Mouse (Mus musculus): ENCODE results near the gene Gfral.
A peak's percentile ranks its signal among the peaks of the same experiment; 100 is the strongest.

Gfral gene

DNA sequence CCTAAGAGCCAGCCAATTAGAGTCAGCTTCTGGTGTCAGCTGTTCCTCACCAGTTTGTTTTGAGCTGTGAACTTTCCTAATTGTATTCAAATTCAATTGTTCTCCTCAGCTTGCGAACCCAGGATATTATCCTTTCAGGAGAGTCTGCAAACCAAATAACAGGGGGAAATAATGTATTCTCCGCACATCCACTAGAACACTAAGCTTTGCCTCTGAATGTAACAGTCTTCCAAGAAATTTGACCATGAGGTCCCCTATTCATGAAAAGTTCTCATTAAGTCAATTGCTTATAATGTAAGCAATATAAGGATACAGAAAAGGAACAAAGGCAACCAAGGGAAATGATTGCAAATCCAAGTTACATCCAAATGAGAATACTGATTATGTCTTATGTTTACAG lies at the start of gene Gfral:
Gene Gfral (minus strand): TSS at position 101 of the 400 bp plus-strand sequence.
- no peak for DNase-seq

DNA sequence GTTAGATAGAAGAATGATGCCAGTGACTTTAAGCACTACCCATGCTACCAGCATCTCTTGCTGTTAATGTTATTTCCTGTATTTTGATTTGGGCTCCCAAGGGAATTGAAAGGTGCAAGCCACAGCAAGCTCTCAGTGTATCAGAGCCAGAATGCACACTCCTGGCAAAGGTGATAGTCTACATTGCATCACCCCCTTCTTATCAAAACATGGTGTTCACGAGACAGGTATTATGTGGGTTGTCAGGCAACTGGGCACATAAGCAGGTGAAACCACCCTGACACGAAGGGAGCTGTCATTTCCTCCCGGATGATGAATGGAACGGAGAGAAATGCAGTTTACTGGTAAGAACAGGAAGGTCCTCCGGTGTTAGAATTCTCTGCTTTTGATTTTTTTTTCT lies 44.3 kb upstream of the Gfral start:
- DNase-seq = no peak

DNA sequence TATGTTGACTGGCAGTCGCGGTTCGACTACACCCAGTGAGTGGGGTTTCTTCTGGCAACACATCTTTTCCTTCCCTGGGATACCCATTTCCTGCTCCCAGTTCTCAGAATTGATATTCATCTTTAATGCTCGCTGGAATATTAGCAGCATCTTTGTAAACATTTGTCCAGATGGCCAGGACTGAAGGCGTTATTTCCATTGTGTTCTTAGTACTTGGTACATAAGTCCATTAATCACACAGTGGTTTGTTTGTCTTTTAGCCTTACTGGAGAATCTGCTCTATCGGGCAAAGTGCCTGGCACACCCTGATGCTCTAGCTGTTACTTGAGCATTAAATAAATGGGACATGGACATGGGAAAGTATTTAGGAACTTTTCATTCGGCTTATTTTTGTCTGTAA lies 39.1 kb upstream of the Gfral start:
- DNase-seq = peak in 1 of 2 experiments; percentile 17

DNA sequence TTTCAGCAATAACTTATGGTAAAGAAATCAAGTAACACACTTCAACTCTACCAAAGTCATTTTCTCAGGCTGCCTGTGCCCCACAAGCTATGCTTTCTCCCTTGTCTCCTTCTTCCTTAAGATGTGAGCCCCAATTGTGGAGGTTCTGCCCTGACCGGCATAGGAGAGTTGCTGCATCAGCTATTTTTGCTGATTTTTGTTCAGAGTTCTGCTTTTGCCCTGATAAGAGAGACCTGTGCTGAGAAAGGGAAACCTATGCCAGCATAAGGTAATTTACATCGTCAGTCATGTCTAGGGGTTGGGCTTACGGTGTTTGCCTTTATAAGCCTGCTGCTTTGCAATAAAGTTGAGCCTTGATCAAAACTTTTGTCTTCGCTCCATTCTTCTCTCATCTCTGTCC lies 38.7 kb upstream of the Gfral start:
- DNase-seq = no peak

DNA sequence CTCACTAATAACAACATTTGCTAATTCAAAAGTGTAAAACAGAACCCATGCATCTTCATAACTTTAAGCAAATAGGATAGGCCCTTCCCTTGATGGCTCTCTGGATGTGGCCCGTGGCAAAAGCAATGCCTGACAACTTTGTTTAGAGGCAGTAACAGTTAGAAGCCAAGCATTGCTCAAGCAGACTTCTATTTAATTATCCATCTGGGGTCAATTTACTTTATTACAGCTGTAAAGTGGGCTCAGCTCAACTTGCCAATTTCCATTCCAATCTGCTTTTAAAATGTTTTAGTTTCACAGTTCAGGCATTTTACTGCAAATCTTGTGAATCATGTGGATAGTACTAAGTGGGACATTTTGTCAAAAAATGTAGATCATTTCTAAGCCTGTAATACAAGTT lies 28.9 kb upstream of the Gfral start:
- DNase-seq = no peak

DNA sequence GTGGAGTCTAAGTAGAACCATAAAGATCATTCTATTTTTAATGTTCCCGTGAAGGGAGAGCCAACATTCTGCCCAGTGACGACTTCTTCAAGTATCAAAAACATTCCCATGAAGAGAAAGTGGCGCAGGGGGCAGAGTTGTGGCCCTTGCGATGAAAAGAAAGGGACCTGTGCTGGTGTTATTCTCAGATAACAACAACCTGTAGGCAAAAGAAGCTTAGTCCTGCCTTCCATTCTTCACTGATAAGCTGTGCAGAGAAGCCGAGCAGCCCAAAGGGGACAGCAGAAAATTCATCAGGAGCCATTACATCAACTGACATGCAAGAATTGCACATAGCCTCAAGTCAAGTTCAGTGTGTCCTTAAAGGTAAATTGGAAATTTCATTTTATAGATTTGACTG lies 24.5 kb upstream of the Gfral start:
- no peak for DNase-seq

DNA sequence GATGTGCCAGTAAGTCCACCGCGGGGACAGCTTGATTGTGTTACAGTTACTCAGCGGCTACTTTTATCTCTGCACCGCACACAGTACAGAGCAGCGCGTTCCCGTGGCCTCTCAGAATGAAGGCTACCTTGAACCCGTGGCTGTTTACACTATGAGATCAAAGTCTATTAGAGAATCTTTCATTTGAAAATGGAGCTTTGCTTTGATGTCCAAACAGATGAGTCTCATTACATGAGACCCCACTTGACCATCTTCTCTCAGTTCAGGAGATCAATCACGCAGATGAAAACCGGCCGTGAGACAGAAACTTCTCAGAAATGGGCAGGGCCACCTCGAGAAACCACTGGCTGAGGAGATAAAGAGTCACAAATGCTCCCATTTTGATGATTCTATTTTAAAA lies 23.8 kb upstream of the Gfral start:
- DNase-seq = no peak

DNA sequence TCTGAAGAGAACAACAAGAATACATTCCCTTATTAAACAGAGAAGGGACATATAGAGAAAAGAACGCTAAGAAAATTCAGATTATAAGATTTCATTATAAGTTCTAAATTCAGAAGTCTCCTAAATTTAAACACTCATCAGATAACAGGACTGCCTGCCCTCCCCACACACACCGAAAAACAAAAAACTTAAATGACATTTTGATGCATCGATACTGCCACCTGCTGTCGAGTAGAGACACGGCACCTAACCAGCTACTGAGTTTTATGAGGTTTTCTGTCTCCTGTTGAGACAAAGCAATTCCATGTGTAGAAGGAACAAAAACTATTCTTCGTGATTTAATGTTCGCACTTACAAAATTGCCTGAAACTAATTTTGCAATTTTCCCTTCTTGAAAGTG lies 23.2 kb upstream of the Gfral start:
- DNase-seq = peak; percentile 42 to 74

DNA sequence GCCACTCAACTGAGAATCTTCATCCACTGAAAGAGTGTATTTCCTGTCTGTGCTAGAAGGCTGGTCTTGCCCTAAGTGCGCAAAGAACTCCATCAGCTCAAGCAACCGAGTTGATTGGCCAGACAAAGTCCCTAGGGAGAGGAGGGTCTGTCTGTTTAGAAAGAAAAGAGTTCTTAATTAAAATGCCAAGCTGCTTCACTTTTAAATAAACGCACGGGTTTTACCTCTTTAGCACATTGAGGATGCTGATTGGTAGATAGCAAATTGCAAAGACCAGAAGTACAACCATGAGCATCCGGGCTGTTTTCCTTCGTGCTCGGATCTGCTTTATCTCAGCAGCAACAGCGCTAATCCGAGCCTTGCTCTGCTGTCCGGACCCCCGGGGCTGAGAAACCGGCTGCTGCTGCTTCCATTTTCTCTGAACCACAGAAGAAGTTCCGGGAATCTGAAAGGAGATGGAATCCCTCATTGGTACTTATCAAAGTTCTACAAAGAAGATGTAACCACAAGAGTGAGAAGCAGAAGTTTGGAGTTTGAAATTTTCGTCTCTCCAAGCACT lies 22.6 kb upstream of the Gfral start:
- DNase-seq = peak in 1 of 2 experiments; percentile 25

DNA sequence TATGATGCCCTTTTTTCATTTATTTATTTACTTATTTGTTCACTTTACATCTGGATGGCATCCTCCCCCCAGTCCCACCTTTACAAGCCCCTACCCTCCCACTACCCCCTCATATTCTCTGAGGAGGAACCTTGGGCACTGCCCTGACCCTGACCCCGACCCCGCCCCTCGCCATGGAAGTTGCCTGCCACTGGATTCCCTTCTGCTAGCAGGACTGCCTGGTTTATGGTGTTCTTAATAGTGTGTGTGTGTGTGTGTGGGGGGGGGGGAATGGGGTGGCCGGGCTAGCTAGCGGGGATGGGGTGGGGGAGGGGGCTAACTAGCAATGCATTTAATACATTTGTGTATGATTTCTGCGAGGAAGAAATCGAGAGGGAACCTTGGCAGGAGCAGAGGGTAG lies 21.4 kb upstream of the Gfral start:
- no peak for DNase-seq

DNA sequence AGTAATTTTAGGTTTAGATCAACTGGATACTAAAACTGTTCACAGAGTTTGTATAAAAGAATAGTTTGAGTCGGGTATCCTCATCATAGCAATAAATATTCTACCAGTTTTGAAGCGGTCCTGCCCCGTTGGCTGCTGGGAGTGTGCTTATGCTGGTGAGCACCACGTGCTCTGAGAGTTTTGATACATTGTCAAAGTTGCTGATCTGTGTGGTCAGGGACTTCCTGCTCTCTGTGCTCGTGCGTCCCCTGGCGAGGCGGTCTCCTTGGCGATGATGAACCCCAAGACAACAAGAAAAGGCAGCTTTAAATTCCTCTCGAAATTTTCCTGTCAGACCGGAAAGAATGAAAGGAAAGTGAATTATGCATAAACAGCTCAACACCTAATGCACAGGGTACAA lies 16.9 kb upstream of the Gfral start:
- peak in 1 of 2 experiments; percentile 35 for DNase-seq

DNA sequence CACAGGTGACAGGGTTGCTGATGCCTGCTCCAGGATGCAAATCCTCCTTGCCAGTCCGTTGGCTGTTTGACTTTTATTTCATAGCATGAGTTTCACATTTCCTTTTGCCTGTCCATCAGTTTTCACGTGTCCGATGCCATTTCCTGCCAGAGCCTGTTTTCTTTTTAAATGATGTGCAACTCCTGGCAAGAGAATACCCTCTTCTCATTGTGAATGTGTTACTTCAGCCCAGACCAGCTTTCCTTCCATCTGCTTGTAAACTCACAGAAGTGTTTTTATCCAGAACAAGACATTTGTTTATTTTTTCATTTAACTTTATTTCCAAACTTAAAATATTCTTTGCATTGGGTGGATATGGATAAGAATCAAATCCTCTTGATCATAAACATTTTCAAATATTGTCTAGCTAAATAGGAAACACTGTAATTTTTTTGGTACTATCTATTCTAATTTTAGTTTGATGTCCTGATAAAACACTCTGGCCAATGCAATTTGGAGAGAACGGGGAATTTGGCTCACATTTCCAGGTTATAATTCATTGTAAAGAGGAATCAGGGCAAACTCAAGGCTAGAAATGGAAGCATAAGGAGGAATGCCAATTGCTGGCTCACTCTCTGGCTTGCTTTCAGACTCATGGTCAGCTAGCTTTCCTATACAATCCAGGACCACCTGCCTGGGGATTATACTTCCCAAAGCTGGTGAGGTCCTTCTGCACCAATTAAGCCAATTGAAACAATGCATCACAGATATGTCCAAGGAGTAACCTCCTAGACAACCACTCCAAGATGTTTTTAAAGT lies 3.9 kb upstream of the Gfral start:
- no peak for DNase-seq

DNA sequence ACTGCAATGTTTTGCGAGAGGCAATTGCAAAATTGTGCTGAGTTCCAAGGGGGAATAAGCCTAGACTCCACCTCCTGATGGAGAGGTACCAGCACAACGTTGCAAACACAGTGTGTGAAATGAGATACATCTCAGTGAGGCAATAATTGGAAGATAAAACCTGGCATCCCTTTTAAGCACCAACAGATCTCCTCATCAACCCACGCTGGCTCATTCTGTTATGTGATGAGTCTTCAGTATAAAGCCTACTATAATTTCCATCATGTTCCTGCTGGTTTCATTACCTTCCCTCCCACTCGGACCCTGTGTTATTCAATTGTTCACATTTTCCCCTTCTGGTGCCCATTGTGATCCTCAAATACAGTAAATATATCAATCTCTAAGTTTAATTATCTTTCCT lies 1.2 kb upstream of the Gfral start:
- no peak for DNase-seq

DNA sequence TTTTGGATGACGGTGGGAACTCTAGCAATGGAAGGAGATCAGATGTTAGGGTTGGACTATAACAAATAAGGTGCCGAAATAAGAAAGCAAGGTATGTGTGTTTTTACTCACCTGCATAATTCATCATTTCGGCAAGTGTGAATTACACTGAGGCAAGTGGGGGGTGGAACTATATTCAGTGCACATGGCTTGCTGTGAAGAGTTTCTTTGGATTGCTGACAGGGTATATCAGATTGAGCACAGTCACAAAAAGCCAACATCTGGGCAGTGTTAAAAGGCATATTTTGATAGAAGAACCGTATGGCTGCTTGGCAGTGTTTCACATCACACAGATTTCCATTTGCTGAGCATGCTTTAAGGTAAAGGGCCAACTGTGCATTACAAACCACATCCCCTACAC lies 16.5 kb downstream of the Gfral start:
- DNase-seq = no peak

DNA sequence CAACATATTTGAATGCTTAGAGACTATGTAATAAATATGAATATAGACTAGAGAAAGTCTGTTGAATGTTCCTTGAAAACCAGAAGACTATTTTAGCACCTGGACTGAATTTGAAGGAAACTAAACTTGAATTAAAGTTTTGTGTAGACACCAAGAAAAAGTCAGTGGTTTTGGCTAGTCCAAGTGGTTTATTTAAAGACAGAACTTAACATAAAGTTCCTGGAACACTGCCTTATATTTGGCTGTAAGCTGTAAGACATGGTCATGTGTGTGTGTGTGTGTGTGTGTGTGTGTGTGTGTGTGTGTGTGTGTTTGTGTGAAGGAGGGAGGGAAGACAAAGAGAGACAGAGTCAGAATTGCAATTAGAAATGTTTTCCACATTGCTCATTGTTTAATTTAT lies 34.2 kb downstream of the Gfral start:
- no peak for DNase-seq

DNA sequence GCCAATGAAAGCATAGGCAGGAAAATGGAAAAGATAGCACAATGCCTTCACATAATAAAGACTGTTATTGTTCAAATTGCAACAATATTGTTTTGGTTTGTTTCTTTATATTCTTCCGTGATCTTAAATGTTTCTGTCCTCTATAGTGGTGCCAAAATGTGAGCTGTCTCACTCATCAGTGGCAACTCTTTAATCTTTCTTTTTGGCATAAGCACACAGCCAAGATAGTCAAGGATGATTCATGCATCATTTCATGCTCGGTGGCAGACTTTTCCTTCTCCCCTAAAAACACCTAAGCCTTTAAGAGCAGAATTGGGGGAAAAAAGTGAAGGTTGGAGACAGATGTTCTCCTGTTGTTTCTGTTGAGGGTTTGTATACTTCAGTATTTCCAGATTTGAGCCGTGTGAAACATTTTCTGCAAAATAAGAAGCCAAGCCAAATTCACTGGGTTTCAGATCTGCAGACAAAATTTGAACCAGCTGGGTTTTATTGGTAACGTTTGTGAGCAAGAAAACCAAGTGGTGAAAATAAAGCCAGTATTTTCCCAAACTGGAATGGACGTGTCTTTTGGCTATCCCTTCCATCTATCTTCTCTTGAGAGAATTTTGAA lies 40.7 kb downstream of the Gfral start:
- DNase-seq = no peak

DNA sequence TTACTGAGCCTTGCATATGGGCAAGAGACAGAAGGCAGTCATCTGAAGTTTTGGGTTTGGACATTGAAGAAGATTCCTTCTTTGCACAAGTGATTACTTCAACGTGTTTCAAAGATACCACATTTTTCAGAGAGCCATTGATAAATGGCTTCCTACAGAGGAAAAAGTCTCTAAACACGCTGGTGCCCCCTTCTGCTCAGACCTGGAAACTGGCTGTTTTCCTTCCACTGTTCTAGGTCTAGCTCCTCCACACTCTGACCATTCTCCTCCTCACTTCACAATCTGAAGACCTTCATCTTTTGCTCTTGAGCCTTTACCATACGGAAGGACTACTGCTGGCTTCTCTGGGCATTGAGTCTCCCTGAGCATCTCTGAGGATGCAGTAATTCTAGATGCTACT lies 45.1 kb downstream of the Gfral start:
- DNase-seq = peak in 1 of 2 experiments; percentile 9

DNA sequence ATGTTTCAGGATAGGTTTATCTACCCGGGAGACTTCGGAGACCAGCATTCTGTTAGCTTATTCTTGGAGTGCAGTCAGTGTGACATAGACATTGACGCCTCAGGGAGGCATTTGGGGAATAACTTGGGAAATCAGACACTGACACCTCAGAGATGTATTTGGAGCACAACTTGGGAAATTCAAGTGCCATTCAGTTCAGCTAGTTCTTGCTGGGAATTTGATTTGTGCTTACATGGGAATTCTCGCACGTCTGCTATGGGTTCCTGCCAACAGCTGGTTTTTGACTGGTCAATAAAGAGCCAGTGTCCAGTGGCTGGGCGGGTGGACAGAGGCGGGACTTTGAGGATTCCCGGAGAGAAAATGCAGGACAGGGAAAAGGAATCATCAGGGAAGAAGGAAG lies 51.0 kb downstream of the Gfral start:
- DNase-seq = peak; percentile 11 to 30

DNA sequence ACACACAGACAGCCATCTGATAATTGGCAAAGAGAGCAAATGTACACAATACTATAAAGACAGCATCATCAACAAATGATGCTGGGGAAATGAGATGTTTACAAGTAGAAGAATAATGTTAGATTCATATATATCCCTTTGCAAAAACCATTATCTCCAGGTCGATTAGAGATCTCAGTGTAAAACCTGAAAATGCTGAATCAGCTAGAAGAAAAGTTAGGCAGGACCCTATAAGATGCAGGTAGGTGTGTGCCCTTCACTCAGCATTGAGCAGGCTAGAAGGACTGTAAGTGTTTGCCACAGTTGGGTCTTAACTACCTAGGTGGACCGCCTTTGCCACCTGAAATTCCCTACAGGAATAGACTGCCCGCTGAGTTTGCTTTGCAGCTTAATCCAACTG lies 67.9 kb downstream of the Gfral start:
- DNase-seq = no peak

DNA sequence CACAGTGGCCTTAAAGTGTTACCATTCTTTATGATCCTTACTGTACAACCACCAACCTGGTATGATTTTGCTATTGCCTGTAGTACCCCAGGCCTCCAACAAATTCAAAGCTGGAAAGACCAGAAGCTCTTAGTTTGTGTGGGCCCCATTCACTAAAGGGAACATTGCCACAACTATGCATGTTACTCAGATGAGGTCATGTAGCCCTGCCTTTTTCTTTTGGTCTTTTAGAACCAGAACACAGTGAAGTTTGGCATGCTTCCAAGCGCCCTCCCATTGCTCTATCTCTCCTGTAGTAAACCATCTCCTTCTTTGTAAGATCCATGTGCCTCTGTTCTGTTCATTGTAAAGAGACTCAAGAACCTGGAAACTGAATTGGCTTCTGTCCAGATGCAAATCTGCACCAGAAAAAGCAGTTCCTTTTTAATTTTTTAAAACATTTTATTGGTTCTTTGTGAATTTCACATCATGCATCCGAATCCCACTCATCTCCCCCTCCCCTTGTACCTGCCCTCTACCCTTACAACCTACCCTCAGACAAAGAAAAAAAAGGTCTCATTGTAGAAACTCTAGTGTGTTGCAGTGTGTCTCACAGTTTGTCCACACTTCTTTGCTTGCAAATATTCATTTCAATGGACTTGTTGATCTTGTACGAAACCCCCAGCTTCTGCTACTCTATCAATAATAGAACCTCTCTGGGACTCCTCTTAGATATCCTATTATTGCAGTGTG lies 74.9 kb downstream of the Gfral start:
- peak in 1 of 2 experiments; percentile 7 for DNase-seq

DNA sequence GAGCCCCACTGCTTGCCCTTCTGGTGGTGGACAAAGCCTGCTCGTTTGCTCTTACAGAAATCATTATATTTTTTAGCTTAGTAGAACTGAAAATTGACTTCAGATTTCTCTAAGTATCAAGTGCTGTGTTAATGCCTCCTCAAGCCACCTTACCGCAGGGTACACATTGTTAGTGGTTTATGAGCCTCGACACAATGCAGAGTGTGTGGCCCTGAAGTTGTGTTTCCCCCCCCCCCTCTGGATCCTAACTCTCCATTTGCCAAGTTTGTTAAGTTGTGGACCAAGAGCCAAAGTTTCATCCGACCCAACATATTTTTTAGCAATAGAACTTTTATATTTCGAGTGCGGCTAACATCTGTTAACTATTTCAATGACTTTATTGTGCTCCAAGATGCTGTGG lies 79.4 kb downstream of the Gfral start:
- no peak for DNase-seq

DNA sequence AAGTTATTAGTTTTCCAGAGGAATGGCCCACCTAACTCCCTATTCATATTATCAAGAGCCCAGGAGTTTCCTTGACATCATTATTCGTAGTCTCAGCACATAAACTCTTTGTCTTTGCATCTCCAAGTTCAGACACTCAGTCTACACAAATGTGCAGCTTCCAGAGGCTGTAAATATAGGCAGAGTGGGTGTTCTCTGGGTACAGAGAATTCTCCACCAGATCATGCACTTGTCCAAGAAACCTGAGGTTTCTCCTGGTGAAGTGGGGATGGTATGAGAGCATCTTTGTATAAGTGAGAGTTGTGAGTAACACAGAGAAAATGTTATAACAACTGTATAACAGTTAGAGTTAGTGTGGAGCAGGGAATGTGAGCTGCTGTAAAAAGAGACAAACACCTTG lies 84.1 kb downstream of the Gfral start:
- no peak for DNase-seq

DNA sequence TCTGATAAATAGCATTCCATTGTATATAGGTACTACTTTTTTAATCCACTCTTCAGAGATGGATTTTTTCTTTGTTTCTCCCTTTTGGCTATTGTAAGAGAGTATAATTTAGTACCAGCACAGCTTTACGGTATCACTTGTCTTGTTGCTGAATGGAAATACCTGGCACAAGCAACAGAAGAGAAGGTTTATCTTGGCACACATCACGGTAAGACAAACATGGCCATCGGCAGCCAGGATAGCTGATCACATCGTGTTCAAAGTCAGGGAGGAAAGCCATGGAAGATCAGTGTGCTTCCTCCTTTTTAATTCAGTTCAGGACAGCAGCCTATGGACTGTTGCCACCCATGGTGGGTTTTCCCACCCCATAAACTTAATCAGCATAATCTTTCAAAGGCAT lies 89.2 kb downstream of the Gfral start:
- no peak for DNase-seq

DNA sequence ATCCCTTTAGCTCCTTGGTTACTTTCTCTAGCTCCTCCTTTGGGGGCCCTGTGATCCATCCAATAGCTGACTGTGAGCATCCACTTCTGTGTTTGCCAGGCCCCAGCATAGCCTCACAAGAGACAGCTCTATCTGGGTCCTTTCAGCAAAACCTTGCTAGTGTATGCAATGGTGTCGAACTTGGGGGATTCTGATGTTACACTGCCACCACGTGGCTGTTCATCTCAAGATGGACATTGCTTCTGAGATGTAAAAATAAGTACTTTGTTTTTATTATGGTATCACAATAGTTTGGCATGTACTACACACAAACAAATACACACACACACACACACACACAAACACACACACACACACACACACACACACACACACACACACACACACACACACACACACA lies 90.6 kb downstream of the Gfral start:
- peak; percentile 49 to 65 for DNase-seq

Data from lung, postnatal 4 days (tissue).